Comparison of ENCODE assay signal across 21 mouse cellular contexts in the genomic region with DNA sequence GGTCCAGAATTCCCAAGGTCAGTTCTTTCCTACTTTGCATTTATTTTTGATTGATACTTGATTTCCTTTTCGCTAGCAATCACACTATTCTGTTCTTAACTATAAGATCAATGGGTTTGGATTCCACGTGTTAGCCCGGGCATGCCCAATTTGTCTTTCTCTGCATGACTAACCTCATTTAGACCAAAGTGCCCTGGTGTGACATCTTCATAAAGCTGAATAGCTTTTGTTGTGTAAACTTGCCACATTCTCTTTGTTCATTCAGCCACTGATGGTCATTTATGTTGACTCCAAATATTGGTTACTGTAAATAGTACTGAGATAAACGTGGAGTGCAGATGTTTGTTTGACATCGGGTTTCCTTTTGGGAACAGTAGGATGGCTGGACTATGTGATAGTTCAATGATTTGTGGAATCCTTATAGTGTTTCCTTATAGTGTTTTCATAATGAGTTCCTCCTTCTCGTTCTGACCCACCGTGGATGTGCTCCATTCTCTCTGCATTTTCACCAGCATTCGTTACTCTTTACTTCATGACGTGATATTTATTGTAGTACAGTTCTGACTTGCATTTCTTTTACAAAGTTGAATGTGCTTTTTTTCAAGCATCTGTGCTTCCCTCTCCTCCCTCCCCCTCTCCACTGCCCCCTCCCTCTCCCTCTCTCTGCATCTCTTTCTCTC. TPM values are rescaled to one million over a fixed set of nuclear protein-coding genes. Genes with fewer than 3 reads are reported as not detected.
DNase-seq lines count a peak whose midpoint lies in the region; ATAC-seq lines count a peak whose summit lies in the region.
"Had no signal": no experiment of that assay in that cellular context is flagged by ENCODE, and none has a peak within 500 bp of the region (broad histone marks: within the 10 kb centered on the region; RNA-seq: fewer than 3 reads in every experiment).

No protein-coding gene starts in this region.

- no peaks in the 10 kb centered on the region for H3K9me3 ChIP-seq in embryonic facial prominence, embryonic 14.5 days (ENCODE audit: control insufficient read depth, low read length)
- no peaks in the 10 kb centered on the region for H3K9me3 ChIP-seq in embryonic facial prominence, embryonic 10.5 days
- H3K9me3 ChIP-seq in lung, embryonic 15.5 days = no peaks in the 10 kb centered on the region
- H3K9me3 ChIP-seq: embryonic facial prominence, embryonic 15.5 days; limb, embryonic 12.5 days; liver, embryonic 12.5 days had no signal

- DNase-seq in embryonic facial prominence, embryonic 14.5 days (ENCODE audit: low spot score) = peak; percentile 13
- DNase-seq in embryonic facial prominence, embryonic 10.5 days (ENCODE audit: low spot score) = no peak
- DNase-seq in lung, postnatal 25 days (ENCODE audit: low spot score) = no peak
- peak; percentile 94 for DNase-seq in Muller cell, postnatal 12 days (ENCODE audit: inconsistent ontology term)
- peak; percentile 34 for DNase-seq in mesoderm, embryonic 11.5 days (ENCODE audit: low read depth, low spot score)
- no peak for DNase-seq in gastrocnemius, postnatal 36 days
- DNase-seq in adrenal gland, adult 8-10 months = no peak
- DNase-seq: cerebellum, adult 18-20 months; heart, adult 18-20 months; heart, postnatal 36 days; kidney, adult 2 months; kidney, postnatal 10 days; lung, adult 2 months; right cerebral cortex, adult 18-20 months; thymus, postnatal 14 days had no signal

- H3K27me3 ChIP-seq in embryonic facial prominence, embryonic 14.5 days (replicated peaks; ENCODE audit: control insufficient read depth, insufficient read depth, low read length) = no peaks in the 10 kb centered on the region
- no peaks in the 10 kb centered on the region for H3K27me3 ChIP-seq in embryonic facial prominence, embryonic 10.5 days (replicated peaks; ENCODE audit: low read depth, poor library complexity, severe bottlenecking)
- no peaks in the 10 kb centered on the region for H3K27me3 ChIP-seq in lung, embryonic 15.5 days
- H3K27me3 ChIP-seq: embryonic facial prominence, embryonic 15.5 days; limb, embryonic 12.5 days; liver, embryonic 12.5 days; Patski had no signal

- no peak overlapping the region for H3K4me2 ChIP-seq in embryonic facial prominence, embryonic 14.5 days (ENCODE audit: low read depth, low read length)
- H3K4me2 ChIP-seq in lung, embryonic 15.5 days = no peak overlapping the region
- H3K4me2 ChIP-seq: embryonic facial prominence, embryonic 15.5 days; limb, embryonic 12.5 days; liver, embryonic 12.5 days had no signal

- H3K36me3 ChIP-seq in embryonic facial prominence, embryonic 14.5 days (ENCODE audit: control insufficient read depth, insufficient read depth, low read length) = no peaks in the 10 kb centered on the region
- H3K36me3 ChIP-seq in embryonic facial prominence, embryonic 10.5 days (replicated peaks) = no peaks in the 10 kb centered on the region
- H3K36me3 ChIP-seq in lung, embryonic 15.5 days = no peaks in the 10 kb centered on the region
- H3K36me3 ChIP-seq: embryonic facial prominence, embryonic 15.5 days; limb, embryonic 12.5 days; liver, embryonic 12.5 days had no signal

- no peak for ATAC-seq in embryonic facial prominence, embryonic 14.5 days (ENCODE audit: low read depth)
- peak; percentile 57; the same call in 1 of the 2 replicates for ATAC-seq in lung, embryonic 15.5 days (ENCODE audit: borderline replicate concordance, extremely low read depth, low FRiP score, low TSS enrichment)
- ATAC-seq: inflammation-experienced regulatory T-cells, adult 6 months; liver, embryonic 12.5 days; Patski had no signal

- H3K27ac ChIP-seq in embryonic facial prominence, embryonic 14.5 days (replicated peaks; ENCODE audit: low read depth, low read length) = no peak overlapping the region
- H3K27ac ChIP-seq in embryonic facial prominence, embryonic 10.5 days (replicated peaks) = no peak overlapping the region
- no peak overlapping the region for H3K27ac ChIP-seq in lung, embryonic 15.5 days
- H3K27ac ChIP-seq: embryonic facial prominence, embryonic 15.5 days; limb, embryonic 12.5 days; liver, embryonic 12.5 days had no signal

- intact Hi-C loops in gastrocnemius, postnatal 36 days (cut with DNase I) = no loop called here

- 62% methylated on average over 9 of the region's 9 CpGs for WGBS in embryonic facial prominence, embryonic 14.5 days
- WGBS in embryonic facial prominence, embryonic 10.5 days = 56% methylated on average over 9 of the region's 9 CpGs
- WGBS in lung, embryonic 15.5 days = 42% methylated on average over 9 of the region's 9 CpGs

- no peaks in the 10 kb centered on the region for H3K4me1 ChIP-seq in embryonic facial prominence, embryonic 14.5 days (ENCODE audit: control insufficient read depth, insufficient read depth, low read length)
- no peaks in the 10 kb centered on the region; the same call in 1 of the 2 replicates for H3K4me1 ChIP-seq in embryonic facial prominence, embryonic 10.5 days
- H3K4me1 ChIP-seq in lung, embryonic 15.5 days = peaks cover 6% of the 10 kb centered on the region; the same call in 1 of the 2 replicates
- H3K4me1 ChIP-seq: embryonic facial prominence, embryonic 15.5 days; liver, embryonic 12.5 days had no signal

- no peak overlapping the region for H3K4me3 ChIP-seq in embryonic facial prominence, embryonic 14.5 days (ENCODE audit: low read depth, low read length)
- H3K4me3 ChIP-seq in embryonic facial prominence, embryonic 10.5 days = no peak overlapping the region
- H3K4me3 ChIP-seq in lung, embryonic 15.5 days = no peak overlapping the region
- H3K4me3 ChIP-seq: embryonic facial prominence, embryonic 15.5 days; limb, embryonic 12.5 days; liver, embryonic 12.5 days had no signal

- H3K9ac ChIP-seq in embryonic facial prominence, embryonic 14.5 days (ENCODE audit: low read depth, low read length) = no peak overlapping the region
- H3K9ac ChIP-seq in lung, embryonic 15.5 days = no peak overlapping the region
- H3K9ac ChIP-seq: embryonic facial prominence, embryonic 15.5 days; limb, embryonic 12.5 days; liver, embryonic 12.5 days had no signal

RNA-seq across cellular contexts. Expression of a gene that starts 14.6 kb away (rescaled TPM):
- polyA plus RNA-seq in embryonic facial prominence, embryonic 14.5 days (2014; fragmentation: Nextera tagmentation; extraction: Ambion mirVana) = 7.7 and 11.1 TPM in 2 replicates
- 3.6 and 13.1 TPM in 2 replicates for polyA plus RNA-seq in embryonic facial prominence, embryonic 10.5 days (2016; fragmentation: Nextera tagmentation; extraction: Ambion mirVana)
- polyA plus RNA-seq in lung, embryonic 15.5 days (2015; fragmentation: Nextera tagmentation; extraction: Ambion mirVana) = 29.0 and 29.5 TPM in 2 replicates
- total RNA-seq in gastrocnemius, postnatal 36 days (2021) = 10 to 100 TPM; 79.9 to 94.5 TPM
- 1,000 to 10,000 TPM in 2 of 4 experiments, 10 to 100 TPM in 2; 54.3 to 1,242 (median 643) TPM for total RNA-seq in adrenal gland, adult 8-10 months (2022)
- polyA plus RNA-seq: inflammation-experienced regulatory T-cells, adult 6 months; limb, embryonic 12.5 days had no signal

Comparison
In these comparisons a context has a peak if more than half of its experiments do, and no peak if none do; other contexts are left out.
1. DNase-seq: peak in embryonic facial prominence, embryonic 14.5 days (single experiment), Muller cell, postnatal 12 days (single experiment) and mesoderm, embryonic 11.5 days (single experiment); none in embryonic facial prominence, embryonic 10.5 days (single experiment), lung, postnatal 25 days (single experiment), gastrocnemius, postnatal 36 days (0 of 2) and adrenal gland, adult 8-10 months (single experiment).